Mouse (Mus musculus): ENCODE data around the gene Smim4. TPM values are rescaled to one million over a fixed set of nuclear protein-coding genes. Genes with fewer than 3 reads are reported as not detected.

The Smim4 gene
- polyA plus RNA-seq, 1 experiment from 2014 or later, result 58.7 TPM

GRCm38 (mm10) chr14:31114011-31114410 lies 14.7 kb downstream of the Smim4 start:
- Histone ChIP-seq H3K36me3 (ENCODE audit: control insufficient read depth, insufficient read depth, low read length) (peaks cover 12% of the 10 kb centered on the region), H3K4me3 (ENCODE audit: low read depth, low read length) (no peak overlapping the region), H3K27ac (ENCODE audit: low read depth, low read length) (no peak overlapping the region), H3K9ac (ENCODE audit: low read depth, low read length) (no peak overlapping the region), H3K27me3 (ENCODE audit: control insufficient read depth, insufficient read depth, low read length) (no peaks in the 10 kb centered on the region), H3K9me3 (ENCODE audit: control insufficient read depth, low read length) (no peaks in the 10 kb centered on the region), H3K4me2 (replicated peaks; ENCODE audit: low read depth, low read length) (no peak overlapping the region), H3K4me1 (replicated peaks; ENCODE audit: control insufficient read depth, insufficient read depth, low read length) (no peaks in the 10 kb centered on the region)
- 86% methylated on average over 3 of the region's 3 CpGs for WGBS
- DNase-seq (ENCODE audit: low spot score), result no peak
- ATAC-seq (ENCODE audit: low FRiP score), result no peak

GRCm38 (mm10) chr14:31112187-31112586 lies 16.6 kb downstream of the Smim4 start:
- H3K4me2 ChIP-seq (replicated peaks; ENCODE audit: low read depth, low read length), result no peak overlapping the region
- H3K27ac ChIP-seq (ENCODE audit: low read depth, low read length), result no peak overlapping the region
- ATAC-seq (ENCODE audit: low FRiP score), result no peak
- no peak for DNase-seq (ENCODE audit: low spot score)
- H3K27me3 ChIP-seq (ENCODE audit: control insufficient read depth, insufficient read depth, low read length), result no peaks in the 10 kb centered on the region
- H3K4me1 ChIP-seq (replicated peaks; ENCODE audit: control insufficient read depth, insufficient read depth, low read length), result no peaks in the 10 kb centered on the region
- H3K9me3 ChIP-seq (ENCODE audit: control insufficient read depth, low read length), result no peaks in the 10 kb centered on the region
- H3K9ac ChIP-seq (ENCODE audit: low read depth, low read length), result no peak overlapping the region
- 88% methylated on average over 5 of the region's 5 CpGs for WGBS
- H3K36me3 ChIP-seq (ENCODE audit: control insufficient read depth, insufficient read depth, low read length), result peaks cover 9% of the 10 kb centered on the region; the same call in 1 of the 2 replicates
- no peak overlapping the region for H3K4me3 ChIP-seq (ENCODE audit: low read depth, low read length)

- DNase-seq (ENCODE audit: low spot score) (no peak), ATAC-seq (ENCODE audit: low FRiP score) (no peak)
- Histone ChIP-seq H3K36me3 (ENCODE audit: control insufficient read depth, insufficient read depth, low read length) (peaks cover 12% of the 10 kb centered on the region; the same call in 1 of the 2 replicates), H3K9me3 (ENCODE audit: control insufficient read depth, low read length) (no peaks in the 10 kb centered on the region), H3K4me3 (ENCODE audit: low read depth, low read length) (no peak overlapping the region), H3K27me3 (ENCODE audit: control insufficient read depth, insufficient read depth, low read length) (no peaks in the 10 kb centered on the region), H3K4me1 (replicated peaks; ENCODE audit: control insufficient read depth, insufficient read depth, low read length) (no peaks in the 10 kb centered on the region), H3K4me2 (replicated peaks; ENCODE audit: low read depth, low read length) (no peak overlapping the region), H3K9ac (ENCODE audit: low read depth, low read length) (no peak overlapping the region), H3K27ac (ENCODE audit: low read depth, low read length) (no peak overlapping the region)
- 85% methylated on average over 3 of the region's 3 CpGs for WGBS
These were observed 18.1 kb downstream of the Smim4 start for GRCm38 (mm10) chr14:31110613-31111012.

GRCm38 (mm10) chr14:31105156-31105555 lies 23.6 kb downstream of the Smim4 start:
- H3K27ac ChIP-seq (ENCODE audit: low read depth, low read length), result no peak overlapping the region
- no peak for DNase-seq (ENCODE audit: low spot score)
- H3K4me3 ChIP-seq (ENCODE audit: low read depth, low read length), result no peak overlapping the region
- no peak for ATAC-seq (ENCODE audit: low FRiP score)
- H3K4me2 ChIP-seq (replicated peaks; ENCODE audit: low read depth, low read length), result no peak overlapping the region
- no peak overlapping the region for H3K9ac ChIP-seq (ENCODE audit: low read depth, low read length)
- H3K9me3 ChIP-seq (ENCODE audit: control insufficient read depth, low read length), result no peaks in the 10 kb centered on the region
- peaks cover 9% of the 10 kb centered on the region; the same call in 1 of the 2 replicates for H3K36me3 ChIP-seq (ENCODE audit: control insufficient read depth, insufficient read depth, low read length)
- no peaks in the 10 kb centered on the region for H3K27me3 ChIP-seq (ENCODE audit: control insufficient read depth, insufficient read depth, low read length)
- 91% methylated on average over 2 of the region's 2 CpGs for WGBS
- no peaks in the 10 kb centered on the region for H3K4me1 ChIP-seq (replicated peaks; ENCODE audit: control insufficient read depth, insufficient read depth, low read length)

GRCm38 (mm10) chr14:31089918-31090317 lies 38.8 kb downstream of the Smim4 start:
- Histone ChIP-seq H3K27ac (ENCODE audit: low read depth, low read length) (no peak overlapping the region), H3K4me3 (ENCODE audit: low read depth, low read length) (no peak overlapping the region), H3K9ac (ENCODE audit: low read depth, low read length) (no peak overlapping the region), H3K27me3 (ENCODE audit: control insufficient read depth, insufficient read depth, low read length) (no peaks in the 10 kb centered on the region), H3K9me3 (ENCODE audit: control insufficient read depth, low read length) (no peaks in the 10 kb centered on the region), H3K36me3 (ENCODE audit: control insufficient read depth, insufficient read depth, low read length) (peaks cover 8% of the 10 kb centered on the region), H3K4me1 (replicated peaks; ENCODE audit: control insufficient read depth, insufficient read depth, low read length) (no peaks in the 10 kb centered on the region), H3K4me2 (replicated peaks; ENCODE audit: low read depth, low read length) (no peak overlapping the region)
- ATAC-seq (ENCODE audit: low FRiP score) (no peak), DNase-seq (ENCODE audit: low spot score) (no peak)
- 100% methylated on average over 1 of the region's 1 CpGs for WGBS

- no peak overlapping the region for H3K9ac ChIP-seq (ENCODE audit: low read depth, low read length)
- H3K4me3 ChIP-seq (ENCODE audit: low read depth, low read length), result no peak overlapping the region
- no peak for DNase-seq (ENCODE audit: low spot score)
- H3K4me1 ChIP-seq (replicated peaks; ENCODE audit: control insufficient read depth, insufficient read depth, low read length), result no peaks in the 10 kb centered on the region
- ATAC-seq (ENCODE audit: low FRiP score), result no peak
- no peaks in the 10 kb centered on the region for H3K9me3 ChIP-seq (ENCODE audit: control insufficient read depth, low read length)
- no peak overlapping the region for H3K27ac ChIP-seq (ENCODE audit: low read depth, low read length)
- no peak overlapping the region for H3K4me2 ChIP-seq (replicated peaks; ENCODE audit: low read depth, low read length)
- peaks cover 8% of the 10 kb centered on the region for H3K36me3 ChIP-seq (ENCODE audit: control insufficient read depth, insufficient read depth, low read length)
- no peaks in the 10 kb centered on the region for H3K27me3 ChIP-seq (ENCODE audit: control insufficient read depth, insufficient read depth, low read length)
- WGBS, result 97% methylated on average over 2 of the region's 2 CpGs
These were observed 40.2 kb downstream of the Smim4 start for GRCm38 (mm10) chr14:31088515-31088914.

GRCm38 (mm10) chr14:31087433-31087832 lies 41.3 kb downstream of the Smim4 start:
- peaks cover 9% of the 10 kb centered on the region for H3K36me3 ChIP-seq (ENCODE audit: control insufficient read depth, insufficient read depth, low read length)
- H3K9ac ChIP-seq (ENCODE audit: low read depth, low read length), result no peak overlapping the region
- H3K27me3 ChIP-seq (ENCODE audit: control insufficient read depth, insufficient read depth, low read length), result no peaks in the 10 kb centered on the region
- H3K27ac ChIP-seq (ENCODE audit: low read depth, low read length), result no peak overlapping the region
- ATAC-seq (ENCODE audit: low FRiP score) (no peak), DNase-seq (ENCODE audit: low spot score) (no peak)
- H3K4me1 ChIP-seq (replicated peaks; ENCODE audit: control insufficient read depth, insufficient read depth, low read length), result no peaks in the 10 kb centered on the region
- H3K9me3 ChIP-seq (ENCODE audit: control insufficient read depth, low read length), result no peaks in the 10 kb centered on the region
- no peak overlapping the region for H3K4me2 ChIP-seq (replicated peaks; ENCODE audit: low read depth, low read length)
- 84% methylated on average over 6 of the region's 6 CpGs for WGBS
- no peak overlapping the region for H3K4me3 ChIP-seq (ENCODE audit: low read depth, low read length)

- no peak overlapping the region for H3K4me2 ChIP-seq (replicated peaks; ENCODE audit: low read depth, low read length)
- H3K4me3 ChIP-seq (ENCODE audit: low read depth, low read length), result no peak overlapping the region
- no peak for ATAC-seq (ENCODE audit: low FRiP score)
- no peak overlapping the region for H3K9ac ChIP-seq (ENCODE audit: low read depth, low read length)
- H3K27me3 ChIP-seq (ENCODE audit: control insufficient read depth, insufficient read depth, low read length), result no peaks in the 10 kb centered on the region
- DNase-seq (ENCODE audit: low spot score), result no peak
- no peaks in the 10 kb centered on the region for H3K9me3 ChIP-seq (ENCODE audit: control insufficient read depth, low read length)
- H3K36me3 ChIP-seq (ENCODE audit: control insufficient read depth, insufficient read depth, low read length), result peaks cover 12% of the 10 kb centered on the region
- no peaks in the 10 kb centered on the region for H3K4me1 ChIP-seq (replicated peaks; ENCODE audit: control insufficient read depth, insufficient read depth, low read length)
- H3K27ac ChIP-seq (ENCODE audit: low read depth, low read length), result no peak overlapping the region
These were observed 47.6 kb downstream of the Smim4 start for GRCm38 (mm10) chr14:31081147-31081546.

GRCm38 (mm10) chr14:31079313-31080028 lies 49.3 kb downstream of the Smim4 start:
- Histone ChIP-seq H3K36me3 (ENCODE audit: control insufficient read depth, insufficient read depth, low read length) (peaks cover 17% of the 10 kb centered on the region), H3K4me2 (replicated peaks; ENCODE audit: low read depth, low read length) (no peak overlapping the region), H3K9me3 (ENCODE audit: control insufficient read depth, low read length) (no peaks in the 10 kb centered on the region), H3K27ac (ENCODE audit: low read depth, low read length) (no peak overlapping the region), H3K9ac (ENCODE audit: low read depth, low read length) (no peak overlapping the region), H3K4me3 (ENCODE audit: low read depth, low read length) (no peak overlapping the region), H3K4me1 (replicated peaks; ENCODE audit: control insufficient read depth, insufficient read depth, low read length) (no peaks in the 10 kb centered on the region), H3K27me3 (ENCODE audit: control insufficient read depth, insufficient read depth, low read length) (no peaks in the 10 kb centered on the region)
- ATAC-seq (ENCODE audit: low FRiP score) (no peak), DNase-seq (ENCODE audit: low spot score) (no peak)
- 91% methylated on average over 3 of the region's 3 CpGs for WGBS

Data from hindbrain, embryonic 11.5 days (tissue).